30 mouse cellular contexts compared by ENCODE assay signal in genomic region chr11:72846685-72847084, GRCm38 (mm10). TPM values are rescaled to one million over a fixed set of nuclear protein-coding genes. Genes with fewer than 3 reads are reported as not detected.
DNase-seq lines count a peak whose midpoint lies in the region; ATAC-seq and TF ChIP-seq lines count a peak whose summit lies in the region.
"Had no signal": no experiment of that assay in that cellular context is flagged by ENCODE, and none has a peak within 500 bp of the region (broad histone marks: within the 10 kb centered on the region; RNA-seq: fewer than 3 reads in every experiment).

No protein-coding gene starts in this region.

- no peak for ATAC-seq in monocyte, adult 5-6 weeks (replicated peaks; ENCODE audit: insufficient number of reproducible peaks, low FRiP score, low TSS enrichment, poor library complexity, severe bottlenecking)
- ATAC-seq: forebrain, embryonic 13.5 days; forebrain, embryonic 16.5 days; hindbrain, postnatal 0 days; inflammation-experienced regulatory T-cells, adult 6 months; intestine, embryonic 16.5 days; Patski had no signal

- H3K27ac ChIP-seq in ES-E14 (ENCODE audit: insufficient read depth, low read depth, low read length, poor library complexity, severe bottlenecking) = no peak overlapping the region
- H3K27ac ChIP-seq in embryonic fibroblast, embryonic 13.5 days (ENCODE audit: insufficient read depth, low read length) = peak overlapping the region; percentile 100
- no peak overlapping the region for H3K27ac ChIP-seq in gastrocnemius, adult 2 months
- H3K27ac ChIP-seq: embryonic facial prominence, embryonic 12.5 days; embryonic facial prominence, embryonic 15.5 days; forebrain, embryonic 10.5 days; forebrain, embryonic 13.5 days; heart, embryonic 10.5 days; heart, embryonic 13.5 days; hindbrain, embryonic 14.5 days; hindbrain, postnatal 0 days had no signal

- no peak for TF ChIP-seq POLR2A in embryonic fibroblast, embryonic 13.5 days (IDR thresholded peaks at IDR 0.05; ENCODE audit: low read depth, low read length)

- in situ Hi-C loops in ES-E14 (cut with MboI; ENCODE audit: low sequenced_read_pairs in 2 of 2, unreplicated experiment in 2 of 2) = no loop called here

- DNase-seq in adrenal gland, adult 2 months = peak; percentile 24
- no peak for DNase-seq in adrenal gland, postnatal 10 days
- DNase-seq in ES-E14 (ENCODE audit: low read depth, low spot score) = no peak
- no peak for DNase-seq in retina, embryonic 14.5 days (ENCODE audit: low spot score)
- no peak for DNase-seq in gastrocnemius, adult 2 months
- DNase-seq in urinary bladder, postnatal 10 days (ENCODE audit: low spot score) = no peak
- DNase-seq: adrenal gland, postnatal 14 days; cerebellum, adult 11 months; cerebellum, adult 2 months; cerebellum, adult 9-11 months; cerebellum, postnatal 25 days; gastrocnemius, postnatal 14 days; heart, postnatal 14 days; heart, postnatal 4 days; kidney, adult 18-20 months had no signal

- H3K4me1 ChIP-seq in ES-E14 (ENCODE audit: control insufficient read depth in 2 of 2, insufficient read depth in 2 of 2, low read length in 2 of 2, poor library complexity in 1 of 2) = no peaks in the 10 kb centered on the region
- H3K4me1 ChIP-seq in embryonic fibroblast, embryonic 13.5 days (ENCODE audit: control insufficient read depth, insufficient read depth, low read length) = peaks cover 29% of the 10 kb centered on the region
- H3K4me1 ChIP-seq: embryonic facial prominence, embryonic 12.5 days; embryonic facial prominence, embryonic 15.5 days; forebrain, embryonic 10.5 days; forebrain, embryonic 13.5 days; heart, embryonic 13.5 days had no signal

- peaks cover 4% of the 10 kb centered on the region; the same call in 1 of the 2 replicates for H3K36me3 ChIP-seq in ES-E14 (ENCODE audit: control insufficient read depth, insufficient read depth, low read length, poor library complexity, severe bottlenecking)

- no peaks in the 10 kb centered on the region for H3K9me3 ChIP-seq in ES-E14 (ENCODE audit: control insufficient read depth, insufficient read depth, low read depth, low read length)
- H3K9me3 ChIP-seq: embryonic facial prominence, embryonic 12.5 days; embryonic facial prominence, embryonic 15.5 days; forebrain, embryonic 10.5 days; forebrain, embryonic 13.5 days; heart, embryonic 10.5 days; heart, embryonic 13.5 days had no signal

- intact Hi-C loops in gastrocnemius, adult 2 months (cut with DNase I) = loop anchor here (5.0 kb wide), 1 partner anchor 41 kb away; no protein-coding TSS in a partner anchor

- H3K4me3 ChIP-seq in ES-E14 (ENCODE audit: insufficient read depth in 1 of 2, low read depth in 1 of 2, low read length in 2 of 2, poor library complexity in 1 of 2, severe bottlenecking in 1 of 2) = no peak overlapping the region
- no peak overlapping the region for H3K4me3 ChIP-seq in embryonic fibroblast, embryonic 13.5 days (ENCODE audit: insufficient read depth, low read length)
- H3K4me3 ChIP-seq in gastrocnemius, adult 2 months = no peak overlapping the region
- H3K4me3 ChIP-seq: embryonic facial prominence, embryonic 12.5 days; embryonic facial prominence, embryonic 15.5 days; erythroblast, embryonic 14.5 days; forebrain, embryonic 10.5 days; forebrain, embryonic 13.5 days; heart, embryonic 10.5 days; heart, embryonic 13.5 days had no signal

- no peak overlapping the region for H3K9ac ChIP-seq in ES-E14 (ENCODE audit: insufficient read depth, low read depth, low read length, poor library complexity, severe bottlenecking)
- H3K9ac ChIP-seq: embryonic facial prominence, embryonic 12.5 days; embryonic facial prominence, embryonic 15.5 days; forebrain, embryonic 13.5 days; heart, embryonic 13.5 days; hindbrain, embryonic 14.5 days had no signal

- TF ChIP-seq CTCF in embryonic fibroblast, embryonic 13.5 days (IDR thresholded peaks at IDR 0.05; ENCODE audit: borderline replicate concordance, insufficient read depth, low read length) = no peak
- no peak for TF ChIP-seq CTCF in gastrocnemius, adult 2 months (IDR thresholded peaks at IDR 0.05)

TF ChIP-seq in ES-E14, 5 proteins besides CTCF, POLR2A, EP300 and RAD21:
- TF ChIP-seq ZC3H11A (IDR thresholded peaks at IDR 0.05; ENCODE audit: borderline replicate concordance, low read depth, low read length) = no peak
- no peak for TF ChIP-seq ZNF384 (IDR thresholded peaks at IDR 0.05; ENCODE audit: low read depth, low read length)
- no peak for TF ChIP-seq HCFC1 (IDR thresholded peaks at IDR 0.05; ENCODE audit: borderline replicate concordance, insufficient read depth, low read length)
- 0 out of 2 replicates have a peak, but pooled peaks have one; percentile 29 for TF ChIP-seq MAFK (IDR thresholded peaks at IDR 0.05; ENCODE audit: insufficient read depth, low read depth, low read length)
- no peak for TF ChIP-seq CHD2 (IDR thresholded peaks at IDR 0.05; ENCODE audit: low read depth, low read length)

RNA-seq across cellular contexts. Expression of gene Zzef1, which starts 50.7 kb away (rescaled TPM):
- 10 to 100 TPM; 31.5 to 32.7 TPM for total RNA-seq in adrenal gland, adult 2 months (2021)
- polyA plus RNA-seq in adrenal gland, adult 2 months (2012; rRNA removed) = 19.5 and 23.6 TPM in 2 replicates
- 10 to 100 TPM; 26.4 to 39.9 TPM for total RNA-seq in adrenal gland, postnatal 10 days (2021)
- 22.3 and 23.0 TPM in 2 replicates for total RNA-seq in ES-E14 (2012; rRNA removed)
- polyA plus RNA-seq in embryonic fibroblast, embryonic 13.5 days (2011; ENCODE audit: insufficient read length, low read depth, missing spikeins) = 30.3 and 47.0 TPM in 2 replicates
- 10 to 100 TPM; 12.8 to 13.3 TPM for total RNA-seq in gastrocnemius, adult 2 months (2021)
- 87.3 to 90.8 TPM (median 90.0 TPM) in 3 replicates for total RNA-seq in monocyte, adult 5-6 weeks (2017)

RNA-seq across cellular contexts. Expression of gene Cyb5d2, which starts 50.7 kb away (rescaled TPM):
- total RNA-seq in adrenal gland, adult 2 months (2021) = 10 to 100 TPM; 21.3 to 22.9 TPM
- 7.8 and 8.5 TPM in 2 replicates for polyA plus RNA-seq in adrenal gland, adult 2 months (2012; rRNA removed)
- 10 to 100 TPM; 11.4 to 16.0 TPM for total RNA-seq in adrenal gland, postnatal 10 days (2021)
- 5.1 and 5.8 TPM in 2 replicates for total RNA-seq in ES-E14 (2012; rRNA removed)
- 14.0 and 15.4 TPM in 2 replicates for polyA plus RNA-seq in embryonic fibroblast, embryonic 13.5 days (2011; ENCODE audit: insufficient read length, low read depth, missing spikeins)
- total RNA-seq in gastrocnemius, adult 2 months (2021) = 10 to 100 TPM; 18.5 to 22.3 TPM
- total RNA-seq in monocyte, adult 5-6 weeks (2017) = 5.4 to 6.6 TPM (median 6.4 TPM) in 3 replicates
